Mouse (Mus musculus) embryonic facial prominence, embryonic 13.5 days (tissue): Measurements from ENCODE around the gene Mcidas. TPM values are rescaled to one million over a fixed set of nuclear protein-coding genes. Genes with fewer than 3 reads are reported as not detected.
"Not testable (repeated sequence)": the region's sequence is repeated elsewhere in the genome, so short reads cannot be mapped to it uniquely, and the experiment has no call there.

Source experiments
- ATAC-seq: fragments of 200-750 bp; cut with Nextera tagmentation; 2 replicates; pipeline ENCODE4 v1.8.0; 2017; ENCODE audit warnings: low read depth; ENCODE audit not compliant: insufficient number of reproducible peaks, insufficient read depth, low FRiP score, low TSS enrichment
- H3K27ac ChIP-seq: fragments of 300-500 bp; sonication (generic); 2 replicates; pipeline ENCODE4 v1.5.1; 2015; ENCODE audit warnings: moderate library complexity, mild to moderate bottlenecking, inconsistent platforms
- H3K27me3 ChIP-seq: fragments of 300-500 bp; sonication (generic); 2 replicates; pipeline ENCODE4 v1.6.1; 2015; ENCODE audit warnings: mild to moderate bottlenecking, inconsistent platforms
- H3K36me3 ChIP-seq: fragments of 300-500 bp; sonication (generic); 2 replicates; pipeline ENCODE4 v1.6.1; 2015; ENCODE audit warnings: mild to moderate bottlenecking, inconsistent platforms
- H3K4me1 ChIP-seq: fragments of 300-500 bp; sonication (generic); 2 replicates; pipeline ENCODE4 v1.6.1; 2015; ENCODE audit warnings: inconsistent platforms
- H3K4me2 ChIP-seq: fragments of 300-500 bp; sonication (generic); 2 replicates; pipeline ENCODE4 v1.6.1; 2015; ENCODE audit warnings: moderate library complexity, mild to moderate bottlenecking, inconsistent platforms
- H3K4me3 ChIP-seq: fragments of 300-500 bp; sonication (generic); 2 replicates; pipeline ENCODE4 v1.5.1; 2015; ENCODE audit warnings: mild to moderate bottlenecking, inconsistent platforms
- H3K9ac ChIP-seq: fragments of 300-500 bp; sonication (generic); 2 replicates; pipeline ENCODE4 v1.6.1; 2015; ENCODE audit warnings: mild to moderate bottlenecking, inconsistent platforms
- H3K9me3 ChIP-seq: fragments of 300-500 bp; sonication (generic); 2 replicates; pipeline ENCODE4 v1.6.1; 2016; ENCODE audit warnings: inconsistent platforms
- WGBS: fragments of 180-500 bp; shearing (Covaris S2); methylation state at CpG from one replicate; pipeline ENCODE4 v1.1.7; 2015; ENCODE audit warnings: mixed read lengths; 5-methylcytosine and 5-hydroxymethylcytosine counted together
- polyA plus RNA-seq: library from polyadenylated mRNA; unstranded; fragments of >200 nt; fragmentation: Nextera tagmentation; extraction: Ambion mirVana; gene quantifications from 2 replicates; pipeline ENCODE4 v1.2.1, GENCODE M21; 2015

Mcidas gene
- polyA plus RNA-seq, 1 experiment from 2014 or later, result 0.34 TPM

- H3K4me1 ChIP-seq, H3K4me3 ChIP-seq, ATAC-seq, H3K9ac ChIP-seq, H3K36me3 ChIP-seq, H3K27me3 ChIP-seq, H3K9me3 ChIP-seq, H3K27ac ChIP-seq: not testable (repeated sequence)
- H3K4me2 ChIP-seq, result peak overlapping the region; percentile 19
- WGBS, result 61% methylated on average over 20 of the region's 20 CpGs
Measured at GRCm38 (mm10) chr13:113013174-113013953, 19.7 kb downstream of the Mcidas start.

DNA sequence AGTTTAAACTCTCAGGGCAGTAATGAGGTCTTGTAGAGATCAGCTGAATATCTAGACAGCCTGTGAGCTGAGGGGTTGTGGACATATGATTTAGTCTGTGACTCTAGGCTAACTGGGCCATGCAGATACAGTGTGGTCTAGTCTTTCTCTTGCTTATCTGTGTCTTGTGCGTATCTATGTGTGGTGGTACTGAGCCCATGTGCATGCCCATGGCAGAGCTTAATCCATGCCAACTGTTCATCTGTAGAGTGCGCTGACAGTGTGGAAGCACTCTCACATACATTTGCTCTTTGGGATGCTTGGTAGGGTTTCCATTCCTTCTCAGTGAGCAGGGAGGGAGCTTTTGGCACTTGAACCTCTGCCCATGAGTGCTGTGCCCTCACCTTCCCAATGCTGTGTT lies 27.9 kb downstream of the Mcidas start:
- no peak for ATAC-seq
- 78% methylated on average over 2 of the region's 2 CpGs for WGBS
- H3K4me2 ChIP-seq, result no peak overlapping the region
- H3K4me1 ChIP-seq, result no peaks in the 10 kb centered on the region
- no peak overlapping the region for H3K9ac ChIP-seq
- H3K36me3 ChIP-seq, result no peaks in the 10 kb centered on the region
- no peak overlapping the region for H3K4me3 ChIP-seq
- H3K27ac ChIP-seq, result no peak overlapping the region
- peaks cover 3% of the 10 kb centered on the region; the same call in 1 of the 2 replicates for H3K27me3 ChIP-seq
- no peaks in the 10 kb centered on the region for H3K9me3 ChIP-seq

DNA sequence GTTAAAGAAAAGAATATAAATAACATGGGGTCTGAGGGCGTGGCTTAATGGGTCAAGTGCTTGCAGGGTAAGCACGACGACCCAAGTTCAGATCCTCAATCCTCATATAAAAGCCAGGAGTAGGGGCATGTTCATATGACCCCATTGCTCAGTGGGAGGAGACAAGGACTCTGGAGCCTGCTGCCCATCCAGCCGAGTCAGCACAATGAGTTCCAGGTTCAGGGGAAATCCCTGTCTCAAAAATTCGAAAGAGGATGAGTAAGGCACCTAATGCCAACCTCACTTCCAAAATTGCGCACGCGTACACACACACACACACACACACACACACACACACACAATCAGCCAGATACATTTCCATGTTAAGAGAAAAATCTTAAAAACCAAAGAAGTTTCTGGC lies 28.8 kb downstream of the Mcidas start:
- H3K9ac ChIP-seq, result no peak overlapping the region
- WGBS, result 71% methylated on average over 8 of the region's 8 CpGs
- H3K27ac ChIP-seq, result no peak overlapping the region
- no peaks in the 10 kb centered on the region for H3K4me1 ChIP-seq
- H3K4me2 ChIP-seq, result no peak overlapping the region
- no peak overlapping the region for H3K4me3 ChIP-seq
- peaks cover 3% of the 10 kb centered on the region; the same call in 1 of the 2 replicates for H3K27me3 ChIP-seq
- ATAC-seq, result no peak
- no peaks in the 10 kb centered on the region for H3K9me3 ChIP-seq
- no peaks in the 10 kb centered on the region for H3K36me3 ChIP-seq

DNA sequence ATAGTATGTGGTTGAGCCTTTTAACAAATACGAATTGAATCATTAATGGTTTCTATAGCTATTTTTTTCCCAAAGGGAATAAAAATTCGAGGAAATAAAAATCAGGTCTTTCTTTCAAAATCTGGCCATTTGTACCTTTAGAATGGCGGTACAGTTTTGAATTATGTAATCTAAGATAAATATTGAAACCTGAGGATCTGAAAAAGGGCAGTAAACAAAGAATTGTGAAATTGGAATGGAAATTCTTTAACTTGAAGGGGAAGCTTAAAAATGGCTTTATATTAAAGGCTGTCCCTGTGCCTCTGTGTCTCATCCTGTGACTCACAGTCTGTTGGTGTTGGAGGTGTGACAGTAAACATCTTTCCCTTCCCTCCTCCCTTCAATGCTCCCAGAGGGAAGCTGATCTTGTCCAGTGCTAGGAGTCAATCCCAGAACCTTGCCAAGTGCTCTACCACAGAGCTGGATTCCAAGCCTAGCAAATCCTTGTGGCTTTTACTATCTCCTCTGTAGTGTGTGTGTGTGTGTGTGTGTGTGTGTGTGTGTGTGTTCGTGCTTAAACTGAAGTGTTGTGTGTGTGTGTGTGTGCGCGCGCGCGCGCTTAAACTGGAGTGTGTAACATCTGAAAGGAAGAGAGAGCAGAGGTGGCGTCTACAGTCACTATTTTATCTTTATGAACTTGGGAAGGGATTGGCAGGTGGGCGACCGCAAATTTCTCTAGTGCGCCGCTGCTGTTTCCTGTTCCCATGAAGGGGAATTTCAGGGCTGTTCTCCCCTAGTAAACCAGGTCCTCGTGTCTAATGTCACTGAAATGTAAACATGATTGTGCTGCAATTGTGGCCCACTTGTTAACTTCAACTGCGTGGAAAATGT lies 29.9 kb downstream of the Mcidas start:
- WGBS, result 80% methylated on average over 17 of the region's 17 CpGs
- H3K4me3 ChIP-seq, result no peak overlapping the region
- H3K36me3 ChIP-seq, result no peaks in the 10 kb centered on the region
- H3K9ac ChIP-seq, result no peak overlapping the region
- H3K27me3 ChIP-seq, result peaks cover 3% of the 10 kb centered on the region; the same call in 1 of the 2 replicates
- no peak overlapping the region for H3K27ac ChIP-seq
- H3K4me2 ChIP-seq, result no peak overlapping the region
- H3K9me3 ChIP-seq, result no peaks in the 10 kb centered on the region
- no peaks in the 10 kb centered on the region for H3K4me1 ChIP-seq
- ATAC-seq, result no peak

- Histone ChIP-seq H3K4me3 (peak overlapping the region; percentile 58), H3K27me3 (peaks cover 55% of the 10 kb centered on the region), H3K4me2 (peak overlapping the region; percentile 96), H3K27ac (no peak overlapping the region), H3K9me3 (no peaks in the 10 kb centered on the region), H3K4me1 (peaks cover 22% of the 10 kb centered on the region), H3K9ac (peak overlapping the region; percentile 73; the same call in 1 of the 2 replicates), H3K36me3 (no peaks in the 10 kb centered on the region)
- WGBS, result 2% methylated on average over 7 of the region's 7 CpGs
- no peak for ATAC-seq
Measured at GRCm38 (mm10) chr13:113031351-113031750, 37.7 kb downstream of the Mcidas start.

DNA sequence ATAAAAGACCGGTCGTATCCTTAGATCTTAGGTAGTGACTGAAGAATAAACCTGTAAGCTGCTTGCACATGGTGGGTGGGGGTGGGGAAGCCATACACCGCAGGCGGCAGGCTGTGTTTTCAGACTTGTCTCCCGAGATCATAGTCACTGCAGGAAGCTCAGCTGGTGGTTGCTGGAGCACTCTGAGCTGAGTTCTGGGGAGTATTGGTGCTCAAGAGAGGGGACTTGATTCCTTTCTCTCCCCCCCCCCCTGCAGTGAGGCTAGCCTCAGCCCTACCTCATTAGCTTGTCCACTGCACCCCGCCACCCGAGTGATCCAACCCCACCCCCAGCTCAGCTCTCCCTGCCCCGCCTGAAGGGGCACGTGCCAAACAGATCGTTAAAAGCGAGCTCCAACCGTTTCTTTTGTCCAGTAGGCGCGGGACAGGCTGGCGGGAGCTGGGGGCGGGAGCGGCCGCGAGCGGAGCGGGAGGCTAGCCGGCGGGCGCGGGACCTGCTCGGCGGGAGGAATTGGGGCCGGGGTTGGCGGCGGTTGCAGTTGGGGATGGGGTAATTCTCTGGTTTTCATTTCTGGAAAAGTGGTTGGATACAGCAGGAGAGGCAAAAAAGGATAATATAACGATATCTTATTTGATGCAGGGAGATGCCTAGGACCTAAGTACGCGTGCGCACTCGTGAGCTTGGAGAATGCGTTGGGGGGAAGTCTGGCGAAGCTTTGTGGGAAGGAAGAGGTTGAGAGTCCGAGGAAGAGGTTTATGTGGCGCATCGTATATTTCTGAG lies 38.3 kb downstream of the Mcidas start:
- peak overlapping the region; percentile 73 for H3K9ac ChIP-seq
- H3K4me3 ChIP-seq, result peak overlapping the region; percentile 58
- peak overlapping the region; percentile 16; the same call in 1 of the 2 replicates for H3K27ac ChIP-seq
- H3K27me3 ChIP-seq, result peaks cover 55% of the 10 kb centered on the region
- H3K4me2 ChIP-seq, result peak overlapping the region; percentile 96
- H3K4me1 ChIP-seq, result peaks cover 22% of the 10 kb centered on the region
- ATAC-seq, result 0 out of 2 replicates have a peak, but pooled peaks have one; percentile 43
- H3K9me3 ChIP-seq, result no peaks in the 10 kb centered on the region
- under 1% methylated on average over 40 of the region's 40 CpGs for WGBS
- no peaks in the 10 kb centered on the region for H3K36me3 ChIP-seq

DNA sequence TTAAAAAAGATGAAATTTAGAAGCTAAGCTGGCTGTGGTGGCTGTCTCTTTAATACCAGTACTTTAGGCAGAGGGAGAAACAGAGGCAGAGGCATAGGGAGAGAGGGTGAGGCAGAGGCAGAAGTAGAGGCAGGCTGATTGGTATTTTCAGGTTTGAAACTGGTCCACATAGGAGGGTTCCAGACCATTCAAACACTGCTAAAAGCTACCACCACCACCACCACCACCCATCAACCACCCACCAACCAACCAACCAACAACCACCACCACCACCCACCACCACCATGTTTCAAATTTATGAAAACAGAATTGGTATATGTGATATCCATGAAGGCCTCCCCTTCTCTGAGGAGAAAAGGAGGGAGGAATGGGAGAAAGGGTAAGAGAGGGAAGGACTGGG lies 39.2 kb downstream of the Mcidas start:
- H3K4me3 ChIP-seq, result no peak overlapping the region
- ATAC-seq, result no peak
- H3K4me1 ChIP-seq, result peaks cover 22% of the 10 kb centered on the region
- H3K36me3 ChIP-seq, result no peaks in the 10 kb centered on the region
- no peak overlapping the region for H3K9ac ChIP-seq
- no peak overlapping the region for H3K27ac ChIP-seq
- peaks cover 60% of the 10 kb centered on the region for H3K27me3 ChIP-seq
- no peak overlapping the region for H3K4me2 ChIP-seq
- H3K9me3 ChIP-seq, result no peaks in the 10 kb centered on the region

GRCm38 (mm10) chr13:113034271-113034886 lies 40.7 kb downstream of the Mcidas start:
- H3K36me3 ChIP-seq, result no peaks in the 10 kb centered on the region
- H3K9me3 ChIP-seq, result no peaks in the 10 kb centered on the region
- H3K4me3 ChIP-seq, result peak overlapping the region; percentile 56
- ATAC-seq, result no peak
- no peak overlapping the region for H3K27ac ChIP-seq
- peak overlapping the region; percentile 65 for H3K9ac ChIP-seq
- peaks cover 22% of the 10 kb centered on the region for H3K4me1 ChIP-seq
- H3K27me3 ChIP-seq, result peaks cover 54% of the 10 kb centered on the region
- WGBS, result 2% methylated on average over 11 of the region's 11 CpGs
- peak overlapping the region; percentile 98 for H3K4me2 ChIP-seq

DNA sequence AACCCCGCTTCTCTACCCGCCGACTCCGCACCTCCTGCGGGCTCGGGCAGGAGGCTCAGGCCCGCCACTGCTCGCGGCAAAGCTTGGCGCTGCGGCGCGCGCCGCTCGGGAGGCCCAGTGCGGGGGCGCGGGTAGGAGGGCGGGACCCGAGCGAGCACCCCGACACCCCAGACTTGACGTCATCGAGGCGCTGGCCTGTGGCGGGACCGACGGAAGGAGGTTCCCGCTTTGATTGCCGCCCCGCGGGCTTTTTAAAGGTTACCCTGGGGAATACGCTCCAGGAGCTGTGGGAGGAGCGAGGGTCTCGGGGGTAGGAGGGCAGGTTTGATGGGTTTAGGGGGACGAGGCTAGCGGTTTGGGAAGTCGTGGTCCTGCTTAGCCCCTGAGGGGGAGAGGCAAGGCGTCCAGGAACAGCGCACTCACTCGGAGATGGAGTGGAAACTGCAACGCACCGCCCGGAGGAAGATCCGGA lies 41.3 kb downstream of the Mcidas start, which contains the start of gene Cdc20b:
Gene Cdc20b, plus strand, starts transcription at position 162 of the 472 bp plus-strand sequence.
- no peaks in the 10 kb centered on the region for H3K36me3 ChIP-seq
- ATAC-seq, result no peak
- peak within 1 kb of the TSS; percentile 65 for H3K9ac ChIP-seq
- H3K27me3 ChIP-seq, result peaks cover 50% of the 10 kb centered on the region
- under 1% methylated on average over 46 of the region's 46 CpGs for WGBS
- H3K9me3 ChIP-seq, result no peaks in the 10 kb centered on the region
- no peak within 1 kb of the TSS for H3K27ac ChIP-seq
- peak within 1 kb of the TSS; percentile 98 for H3K4me2 ChIP-seq
- peaks cover 22% of the 10 kb centered on the region for H3K4me1 ChIP-seq
- H3K4me3 ChIP-seq, result peak within 1 kb of the TSS; percentile 56

GRCm38 (mm10) chr13:113035852-113036251 lies 42.2 kb downstream of the Mcidas start:
- no peaks in the 10 kb centered on the region for H3K36me3 ChIP-seq
- H3K27me3 ChIP-seq, result peaks cover 47% of the 10 kb centered on the region
- H3K4me2 ChIP-seq, result peak overlapping the region; percentile 98
- H3K9ac ChIP-seq, result no peak overlapping the region
- 0% methylated on average over 4 of the region's 4 CpGs for WGBS
- peaks cover 22% of the 10 kb centered on the region for H3K4me1 ChIP-seq
- H3K4me3 ChIP-seq, result peak overlapping the region; percentile 56
- no peak overlapping the region for H3K27ac ChIP-seq
- peak; percentile 78 for ATAC-seq
- H3K9me3 ChIP-seq, result no peaks in the 10 kb centered on the region
